Mouse (Mus musculus): Measurements from ENCODE around the gene Glrx5.

Glrx5 gene

DNA sequence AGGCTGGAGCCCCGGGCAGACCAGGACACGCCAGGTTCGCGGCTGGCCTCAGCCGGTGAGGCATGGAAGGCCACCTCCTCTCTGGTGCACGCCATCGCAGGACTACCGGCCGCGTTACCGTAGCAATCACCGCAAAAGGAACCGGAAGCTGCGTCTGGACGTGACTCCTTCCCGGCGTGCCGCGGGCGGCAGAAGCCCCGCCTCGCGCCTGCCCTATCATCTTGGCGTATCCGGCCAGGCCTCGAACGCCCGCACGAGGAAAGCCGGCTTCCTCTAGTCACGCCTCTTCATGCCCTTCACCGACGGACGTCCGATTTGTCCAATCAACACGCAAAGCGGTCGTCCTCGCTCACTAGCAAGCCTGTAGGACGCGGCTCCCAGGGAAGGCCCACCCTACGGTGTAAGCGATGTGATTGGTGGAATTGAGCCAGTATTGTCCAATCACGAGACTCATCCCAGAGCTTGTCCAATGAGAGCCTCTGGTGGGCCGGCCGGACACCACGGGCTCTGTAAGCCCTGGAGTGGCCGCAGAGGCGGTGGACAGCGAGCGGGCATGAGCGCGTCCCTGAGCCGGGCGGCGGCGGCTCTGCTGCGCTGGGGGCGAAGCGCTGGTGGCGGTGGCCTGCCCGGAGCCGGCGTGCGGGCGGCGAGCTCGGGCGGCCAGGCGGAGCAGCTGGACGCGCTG, at the start of gene Glrx5:
Gene Glrx5 (plus strand): TSS at position 542 of the 685 bp plus-strand sequence.
- DNase-seq (ENCODE audit: low read depth, low spot score): peak; percentile 100

DNA sequence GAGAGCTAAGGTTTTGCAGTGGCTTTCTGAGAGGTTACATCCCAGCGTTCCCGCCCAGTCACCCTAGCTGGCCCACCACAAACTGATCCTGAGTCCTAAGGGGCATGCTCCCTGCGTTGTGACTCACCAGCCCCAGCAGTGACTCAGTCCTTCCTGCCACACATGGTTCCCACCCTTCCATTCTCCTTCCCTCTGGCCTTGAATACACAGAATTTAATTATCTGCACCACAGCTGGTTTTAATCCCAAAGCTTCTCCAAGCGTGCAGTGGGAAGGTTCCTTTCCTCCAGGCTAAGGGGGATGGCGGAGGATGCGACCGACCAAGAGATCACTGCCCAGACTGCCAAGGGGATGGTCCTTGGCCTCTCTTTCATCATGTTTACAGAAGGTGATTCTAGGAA, 49.0 kb upstream of the Glrx5 start:
- DNase-seq (ENCODE audit: low read depth, low spot score): no peak

DNA sequence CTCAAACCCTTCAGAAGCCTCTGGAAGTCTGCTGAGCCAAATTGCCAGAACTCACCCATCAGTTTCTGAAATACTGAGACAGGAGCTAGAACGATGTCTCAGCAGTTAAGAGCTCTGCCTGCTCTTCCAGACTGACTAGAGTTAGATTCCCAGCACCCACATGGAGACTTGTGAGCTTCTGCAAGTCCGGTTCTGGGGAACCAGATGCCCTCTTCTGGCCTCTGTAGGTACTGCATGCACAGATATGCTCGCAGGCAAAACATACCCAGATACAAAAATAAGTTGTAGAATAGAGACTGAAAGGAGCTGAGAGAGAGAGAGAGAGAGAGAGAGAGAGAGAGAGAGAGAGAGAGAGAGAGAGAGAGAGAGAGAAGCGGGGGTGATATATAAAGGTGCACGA, 47.4 kb upstream of the Glrx5 start:
- DNase-seq (ENCODE audit: low read depth, low spot score): no peak

DNA sequence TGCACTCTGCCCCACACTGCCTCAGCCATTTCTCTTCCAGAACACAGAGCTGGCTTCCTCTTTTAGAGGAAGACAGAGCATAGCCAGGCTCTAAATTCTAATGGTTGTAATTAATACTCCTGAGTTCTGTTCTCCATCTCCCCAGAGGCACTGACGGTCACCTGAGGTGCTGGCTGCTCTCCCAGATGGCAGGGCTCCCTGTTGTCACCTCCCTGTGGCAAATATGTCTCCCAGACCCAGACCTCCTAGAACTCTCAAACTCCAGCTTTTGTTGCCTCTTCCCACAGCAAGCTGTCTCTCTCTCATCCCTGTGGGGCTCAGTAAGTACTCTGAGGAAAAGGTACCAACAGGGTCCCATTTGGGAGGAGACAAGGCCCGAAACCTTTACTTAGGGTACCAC, 46.5 kb upstream of the Glrx5 start:
- no peak for DNase-seq (ENCODE audit: low read depth, low spot score)

DNA sequence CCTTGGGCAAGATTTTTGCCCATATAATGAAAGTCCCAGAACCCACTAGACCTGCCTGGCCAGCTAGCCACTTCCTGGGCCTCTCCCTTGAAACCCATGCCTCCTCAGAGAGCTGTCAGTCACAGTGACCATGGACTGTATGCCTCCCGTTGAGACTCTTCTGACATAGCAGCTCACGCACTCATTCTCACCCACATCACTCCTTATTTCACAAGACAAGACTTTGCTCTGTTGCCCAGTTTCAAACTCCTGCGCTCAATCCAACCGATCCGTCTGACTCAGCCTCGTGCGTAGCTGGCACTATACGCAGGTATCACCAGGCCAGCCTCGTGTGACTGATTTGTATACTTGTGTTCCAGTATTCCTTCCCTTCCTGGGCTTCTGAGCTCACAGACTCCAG, 45.7 kb upstream of the Glrx5 start:
- no peak for DNase-seq (ENCODE audit: low read depth, low spot score)

DNA sequence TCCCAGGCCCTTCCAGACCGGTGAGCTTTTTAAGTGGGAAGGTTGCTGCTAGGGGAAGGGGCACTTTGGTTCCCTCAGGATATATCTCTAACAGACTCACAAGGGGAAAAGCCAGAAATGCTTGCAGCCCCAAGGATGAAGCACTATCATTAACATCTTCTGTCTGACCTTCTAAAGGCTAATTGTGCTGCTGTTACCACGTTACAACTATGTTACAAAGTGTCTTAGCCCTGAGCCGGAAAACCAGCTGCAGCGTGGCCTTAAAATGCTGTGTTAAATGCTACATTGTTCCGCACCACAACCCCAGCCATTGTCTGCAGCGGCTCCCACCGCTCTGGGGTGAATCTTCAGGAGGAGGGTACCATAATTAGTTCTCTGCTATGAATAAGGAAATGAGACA, 44.6 kb upstream of the Glrx5 start:
- DNase-seq (ENCODE audit: low read depth, low spot score): no peak

DNA sequence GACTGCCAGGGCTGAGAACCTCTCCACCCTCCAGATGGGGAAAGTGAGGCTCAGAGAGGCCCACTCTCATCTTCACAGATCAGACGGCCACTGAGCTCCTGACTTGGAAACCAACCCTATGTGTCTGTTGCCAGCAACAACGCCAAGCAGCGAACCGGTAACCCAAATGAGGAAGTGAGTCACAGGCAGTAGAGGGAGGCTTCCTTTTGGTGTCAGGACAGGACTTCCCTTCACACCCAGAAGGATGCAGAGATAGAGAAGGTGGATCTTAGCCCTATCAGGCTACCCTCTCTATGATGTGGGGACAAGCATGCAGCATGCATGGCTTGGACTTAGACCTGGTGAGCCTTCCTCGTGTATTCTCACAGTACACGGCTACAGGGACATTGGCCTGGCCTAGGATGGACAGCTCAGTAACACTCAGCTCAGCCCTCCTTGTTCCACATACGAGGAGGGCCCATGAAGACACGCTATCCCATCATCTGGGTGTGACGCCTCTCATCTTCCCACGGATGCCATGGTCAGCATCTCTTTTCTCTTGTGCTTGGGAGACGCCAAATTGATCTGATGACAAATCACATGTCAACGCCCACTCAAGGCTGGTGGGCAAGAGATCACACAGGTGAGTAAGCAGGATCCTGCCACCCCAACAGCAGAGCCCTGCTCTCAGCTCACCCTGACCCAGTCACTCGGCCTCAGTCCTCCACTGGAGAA, 41.6 kb upstream of the Glrx5 start:
- DNase-seq (ENCODE audit: low read depth, low spot score): no peak

DNA sequence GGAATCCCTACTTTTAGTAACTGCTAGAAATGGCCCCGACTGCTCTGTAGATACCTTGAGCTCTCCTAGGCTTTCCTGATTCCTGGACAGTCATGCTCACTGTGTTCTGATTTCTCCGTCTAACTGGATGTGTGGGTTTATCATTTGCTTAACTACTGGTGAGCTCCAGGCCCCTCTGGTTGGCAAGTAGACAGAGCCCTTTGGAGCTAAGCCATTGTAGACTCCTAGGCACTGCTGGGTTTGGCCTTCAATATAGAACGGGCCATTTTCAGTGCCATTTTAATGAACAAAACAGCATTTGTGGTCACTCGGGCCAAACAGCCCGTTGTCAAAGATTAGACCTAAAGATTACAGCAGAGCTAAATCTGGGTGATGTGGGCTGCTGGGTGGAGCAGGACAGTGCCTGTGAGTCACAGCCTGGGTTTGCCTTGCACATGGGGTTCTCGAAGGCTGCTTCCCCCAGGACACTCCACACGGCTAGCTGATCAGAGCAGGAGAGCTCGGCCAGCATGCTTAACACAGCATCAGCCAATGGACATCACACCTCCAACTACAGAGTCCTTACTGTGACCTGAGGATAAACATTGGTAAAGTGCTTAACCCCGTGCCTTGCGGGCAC, 40.3 kb upstream of the Glrx5 start:
- no peak for DNase-seq (ENCODE audit: low read depth, low spot score)

DNA sequence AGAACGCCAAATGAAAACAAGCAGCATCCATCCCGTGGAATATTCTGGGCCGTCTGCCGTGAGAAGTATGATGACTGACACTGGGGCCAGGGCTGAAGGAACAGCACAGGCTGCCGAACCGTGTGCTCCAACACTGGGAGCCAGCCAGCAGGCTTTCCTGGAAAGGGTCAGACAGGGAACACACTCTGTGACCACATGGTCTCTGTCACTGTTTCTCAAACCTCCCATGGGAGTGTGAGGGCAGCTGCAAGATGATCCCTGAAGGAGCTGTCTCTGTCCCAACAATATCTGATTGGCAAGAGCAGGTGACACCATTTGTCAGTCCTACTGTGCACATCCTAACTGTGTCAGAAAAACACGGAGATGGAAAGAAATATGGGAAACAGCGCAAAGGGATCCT, 39.6 kb upstream of the Glrx5 start:
- DNase-seq (ENCODE audit: low read depth, low spot score): no peak

DNA sequence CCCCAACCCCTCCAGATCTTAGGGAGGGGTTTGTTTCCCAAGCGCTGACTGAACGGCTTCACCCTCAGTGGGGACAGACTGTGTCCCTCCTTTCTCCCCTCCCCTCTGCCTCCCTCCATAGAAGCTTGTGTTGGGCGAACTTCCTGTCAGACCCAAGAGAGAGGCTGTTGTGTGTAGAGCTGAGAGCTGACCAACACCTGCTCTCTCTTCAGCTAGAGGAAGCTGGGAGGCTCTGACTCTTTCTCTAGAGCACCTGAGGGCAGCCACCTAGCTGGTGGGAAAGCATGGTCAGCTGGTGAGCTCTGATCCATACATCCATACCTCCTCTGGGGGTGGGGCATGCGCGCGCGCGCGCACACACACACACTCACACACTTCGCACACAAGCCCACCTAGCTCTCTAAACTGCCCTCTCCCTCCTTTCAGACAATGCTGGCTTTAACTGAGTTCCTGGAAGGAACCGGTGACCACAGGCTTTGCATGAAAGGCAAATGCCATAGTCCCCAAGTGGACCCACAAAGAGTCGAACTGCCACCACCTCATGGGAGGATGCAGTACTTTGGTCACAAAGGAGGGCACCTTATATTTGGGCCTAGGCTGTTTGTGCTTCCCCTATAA, 37.1 kb upstream of the Glrx5 start:
- DNase-seq (ENCODE audit: low read depth, low spot score): no peak

DNA sequence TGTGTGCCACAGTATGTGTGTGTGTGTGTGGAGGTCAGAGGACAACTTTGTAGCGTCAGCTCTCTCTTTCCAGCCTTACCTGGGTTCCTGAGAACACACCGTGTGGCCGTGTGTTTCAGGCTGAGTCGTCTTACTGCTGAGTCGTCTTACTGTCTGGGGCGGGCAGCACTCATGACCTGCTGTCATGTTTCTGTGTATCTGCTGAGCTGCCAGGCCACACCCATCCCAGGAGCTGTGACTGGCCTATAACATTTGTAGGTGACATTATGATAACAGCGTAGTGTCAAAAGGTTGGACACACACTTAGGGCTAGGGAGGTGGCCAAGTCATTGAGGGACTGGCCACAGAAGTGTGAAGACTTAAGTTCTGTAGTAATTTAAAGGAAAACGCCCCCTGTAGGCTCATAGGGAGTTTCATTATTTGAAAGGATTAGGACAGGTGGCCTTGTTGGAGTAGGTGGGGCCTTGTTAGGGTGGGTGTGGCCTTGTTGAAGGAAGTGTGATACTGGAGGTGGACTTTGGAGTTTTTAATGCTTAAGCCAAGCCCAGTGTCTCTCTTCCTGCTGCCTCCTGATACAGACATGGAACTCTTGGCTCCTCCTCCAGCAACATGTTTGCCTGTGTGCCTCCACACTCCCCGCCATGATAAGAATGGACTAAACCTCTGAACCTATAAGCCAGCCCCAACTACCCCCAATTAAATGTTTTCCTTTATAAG, 36.3 kb upstream of the Glrx5 start:
- DNase-seq (ENCODE audit: low read depth, low spot score): no peak

DNA sequence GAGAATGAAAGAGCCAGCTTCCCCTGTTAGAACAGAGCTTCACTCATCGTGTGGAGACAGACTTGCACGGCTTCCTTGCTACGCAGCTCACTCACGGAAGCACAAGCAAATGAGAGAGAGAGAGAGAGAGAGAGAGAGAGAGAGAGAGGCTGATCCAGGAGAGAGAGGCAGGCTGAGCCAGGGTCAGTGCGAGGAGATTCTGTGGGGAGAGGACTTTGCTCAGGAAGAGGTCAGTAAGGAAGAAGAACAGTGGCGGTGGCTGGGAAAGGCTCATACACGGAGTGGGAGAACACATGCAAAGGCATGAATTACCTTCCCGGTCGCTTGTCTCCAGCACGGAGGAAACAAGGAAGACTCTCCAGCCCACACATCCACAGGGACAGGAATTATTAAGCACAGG, 35.3 kb upstream of the Glrx5 start:
- DNase-seq (ENCODE audit: low read depth, low spot score): no peak

DNA sequence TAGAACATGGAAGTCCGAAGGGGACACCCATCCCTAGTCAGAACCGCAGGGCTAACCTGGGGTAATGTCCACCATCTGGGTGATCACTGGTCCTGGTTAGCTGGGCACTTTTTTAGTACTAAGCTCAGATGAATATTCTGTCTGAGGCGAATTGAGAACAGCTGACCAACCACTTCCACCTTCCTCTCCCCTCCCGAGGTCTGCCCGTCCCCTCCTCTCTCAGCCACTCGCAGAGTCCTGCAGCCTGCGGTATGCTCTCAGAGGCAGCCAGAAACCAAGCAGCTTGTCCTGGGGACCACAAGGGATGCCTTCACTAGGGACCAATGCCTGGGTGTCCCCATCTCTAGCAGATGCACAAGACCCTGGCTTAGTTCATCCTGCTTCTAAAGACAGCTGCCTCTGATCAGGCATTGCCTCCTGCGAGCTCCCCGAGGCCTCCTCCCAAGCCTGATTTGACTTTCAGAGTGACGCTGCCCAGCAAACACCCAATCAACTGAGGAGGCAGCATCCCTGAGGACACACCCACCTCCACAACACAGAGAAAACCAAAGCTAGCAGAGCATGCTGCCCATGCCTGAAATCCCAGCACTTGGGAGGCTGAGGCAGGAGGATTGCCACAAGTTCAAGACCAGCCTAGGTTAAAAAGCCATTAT, 34.7 kb upstream of the Glrx5 start:
- no peak for DNase-seq (ENCODE audit: low read depth, low spot score)

DNA sequence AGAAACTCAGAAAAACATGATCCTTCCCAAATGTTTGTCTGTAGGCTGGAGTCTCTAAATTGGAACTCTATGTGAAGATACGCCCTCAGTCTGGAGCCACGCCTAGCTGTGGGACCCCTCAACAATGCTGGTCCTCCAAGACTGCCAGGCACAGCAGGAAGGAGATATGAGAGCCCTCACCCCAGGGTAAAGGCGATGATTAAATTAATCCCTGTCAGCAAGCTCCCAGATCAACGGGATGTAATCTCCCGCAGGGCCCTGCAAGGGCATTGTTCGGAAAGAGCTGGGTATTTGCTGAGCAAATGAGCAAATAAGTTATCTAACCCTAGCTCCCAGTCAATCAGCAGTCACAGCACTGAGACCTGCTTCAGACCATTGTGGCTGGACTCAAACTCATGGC, 33.9 kb upstream of the Glrx5 start:
- no peak for DNase-seq (ENCODE audit: low read depth, low spot score)

DNA sequence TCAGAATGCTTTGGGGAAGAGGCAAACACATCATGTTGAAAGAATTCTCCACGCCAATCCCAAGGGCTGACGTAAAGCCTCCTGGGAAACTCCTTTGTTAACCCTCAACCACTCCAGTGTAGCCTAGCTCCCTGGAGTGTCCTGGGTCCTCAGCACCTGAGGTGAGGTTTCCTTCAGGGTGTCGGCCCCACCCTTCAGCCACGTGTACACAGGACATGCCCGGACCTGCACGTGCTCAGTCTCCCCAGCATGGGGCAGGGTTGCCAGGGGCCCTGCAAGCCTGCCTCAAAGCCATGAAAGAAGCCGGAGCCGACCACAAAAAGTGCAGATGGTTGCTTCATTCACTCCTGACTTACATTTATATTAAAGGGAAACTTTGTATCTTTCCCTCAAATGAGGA, 33.3 kb upstream of the Glrx5 start:
- DNase-seq (ENCODE audit: low read depth, low spot score): no peak

DNA sequence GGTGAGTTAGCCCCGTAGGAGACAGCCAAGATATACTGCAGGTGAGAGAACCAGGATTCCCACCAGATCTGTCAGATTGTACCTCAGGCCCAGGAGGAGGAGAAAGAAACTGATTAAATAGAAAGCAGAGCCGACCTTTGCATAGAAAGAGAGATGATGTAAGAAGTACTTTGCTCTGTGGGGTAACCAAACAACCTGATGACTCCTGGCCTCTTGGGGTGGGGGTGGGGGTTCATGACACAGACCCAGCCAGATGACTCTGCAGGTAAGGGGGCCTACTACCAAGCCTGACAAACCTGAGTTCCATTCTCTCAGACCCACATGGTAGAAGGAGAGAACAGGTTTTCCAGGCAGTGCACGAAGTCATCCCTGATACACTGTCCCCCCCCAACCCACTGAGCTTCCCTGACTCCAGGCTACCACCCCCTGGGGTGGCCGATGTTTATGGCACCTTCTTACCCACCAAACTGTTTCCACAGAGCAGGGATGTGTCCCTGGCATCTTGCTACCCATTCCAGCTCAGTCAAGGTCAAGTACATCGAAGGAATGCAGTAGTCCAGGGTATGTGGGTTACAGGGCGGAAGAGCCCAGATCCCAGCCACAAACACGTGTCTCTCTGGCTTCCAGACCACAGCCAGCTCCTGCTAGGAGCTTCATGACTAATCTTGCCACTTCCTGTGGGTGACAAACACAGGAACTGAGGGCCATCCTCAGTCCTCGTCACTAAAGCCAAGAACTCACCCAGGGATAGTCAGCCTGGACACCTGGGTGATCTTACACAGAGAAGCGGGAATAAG, 31.8 kb upstream of the Glrx5 start:
- DNase-seq (ENCODE audit: low read depth, low spot score): no peak

DNA sequence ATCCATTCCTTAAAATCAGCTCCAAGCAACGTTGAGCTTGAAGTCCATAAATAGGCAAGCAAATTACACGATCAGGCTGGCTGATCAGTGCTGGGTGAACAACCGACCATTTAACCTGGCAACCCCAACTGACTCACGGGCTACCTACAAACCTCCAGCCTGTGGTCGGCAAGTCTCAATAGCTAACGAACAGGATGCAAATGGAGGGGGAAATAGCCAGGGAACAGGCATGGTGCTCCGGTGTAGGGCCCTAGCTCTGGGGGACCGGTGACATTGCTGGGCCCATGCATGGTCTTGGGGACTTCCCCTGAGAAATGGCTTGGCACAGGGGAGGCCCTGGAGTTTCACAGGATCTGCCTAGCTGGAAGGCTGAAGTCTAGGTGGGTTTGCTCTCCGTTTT, 31.2 kb upstream of the Glrx5 start:
- no peak for DNase-seq (ENCODE audit: low read depth, low spot score)

DNA sequence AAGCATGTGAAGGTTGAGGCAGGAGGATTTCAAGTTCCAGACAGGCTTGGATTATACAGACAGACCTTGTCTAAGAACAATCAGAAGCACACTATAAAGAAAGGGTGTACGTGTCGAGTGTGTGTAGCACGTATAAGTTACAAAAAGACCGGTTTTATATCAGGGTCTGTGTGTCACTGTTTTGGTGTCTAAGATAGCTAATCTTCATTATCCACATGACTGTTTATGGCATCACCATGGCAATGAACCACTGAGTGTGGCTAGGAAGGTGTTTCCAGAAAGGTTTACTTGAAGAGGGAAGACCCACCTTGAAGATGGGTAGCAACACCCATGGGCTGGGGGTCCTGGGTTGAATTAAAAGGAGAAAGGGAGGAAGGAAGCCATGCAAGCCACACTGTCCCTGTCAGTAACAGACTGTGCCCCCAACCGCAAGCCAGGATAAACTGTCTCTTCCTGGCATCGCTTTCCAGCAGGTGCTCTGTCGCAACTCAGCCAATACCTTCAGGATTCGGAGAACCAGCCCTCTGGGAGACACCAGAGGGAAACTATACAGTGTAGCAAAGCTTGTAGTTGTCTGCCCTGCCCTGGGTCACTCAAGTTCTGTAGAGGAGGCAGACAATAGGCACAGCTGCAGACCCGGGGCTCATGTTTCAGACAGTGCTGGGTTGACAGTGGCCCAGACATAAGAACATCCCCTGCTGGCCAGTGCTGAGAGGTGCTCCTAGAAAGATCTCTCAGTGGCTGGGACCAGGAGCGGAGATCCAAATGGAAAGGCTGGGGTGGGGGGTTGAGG, 30.0 kb upstream of the Glrx5 start:
- no peak for DNase-seq (ENCODE audit: low read depth, low spot score)

DNA sequence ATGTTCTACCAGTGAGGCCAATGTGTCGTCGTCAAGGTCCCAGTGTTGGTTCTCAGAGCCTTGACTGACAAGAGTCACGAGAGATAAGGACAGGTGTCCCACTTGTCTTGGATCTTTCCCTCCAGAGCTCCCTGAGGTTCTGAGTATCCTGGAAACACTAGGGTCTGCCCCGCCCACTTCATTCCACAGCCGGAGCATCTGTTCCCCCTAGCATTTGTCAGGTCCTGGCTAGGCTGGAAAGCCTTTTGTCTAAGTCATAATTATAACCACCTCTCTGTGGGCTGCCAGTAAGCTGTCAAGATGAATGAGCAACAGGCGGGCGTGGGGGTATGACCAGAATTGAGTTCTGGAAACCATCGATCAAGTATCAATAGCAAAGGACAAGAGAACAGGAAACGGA, 29.3 kb upstream of the Glrx5 start:
- DNase-seq (ENCODE audit: low read depth, low spot score): no peak

DNA sequence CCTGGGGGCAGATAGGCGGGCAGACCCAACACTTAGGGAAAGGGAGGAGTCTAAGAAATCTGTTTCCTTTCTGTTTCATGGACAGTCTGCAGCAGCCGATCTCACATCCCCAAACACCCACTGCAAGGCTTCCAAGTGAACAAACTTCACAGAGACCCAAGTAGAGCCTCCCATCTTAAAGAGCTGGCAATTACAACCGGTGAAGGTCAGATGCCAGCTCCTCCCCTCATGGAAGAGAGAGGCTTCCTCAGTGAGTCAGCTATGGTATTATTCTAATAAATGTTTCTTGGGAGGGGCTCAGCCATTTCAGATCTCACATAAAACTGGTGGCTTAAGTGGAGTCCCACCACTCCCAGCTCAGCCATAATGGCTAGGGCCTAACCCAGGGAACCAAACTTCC, 28.8 kb upstream of the Glrx5 start:
- no peak for DNase-seq (ENCODE audit: low read depth, low spot score)

Measured in embryo, embryonic 11.5 days (tissue).